In genomic region chr3:54568096-54568495, GRCm38 (mm10) we compare ENCODE assay signal across 12 mouse cellular contexts.
"Had no signal": no experiment of that assay in that cellular context is flagged by ENCODE, and none has a peak within 500 bp of the region (broad histone marks: within the 10 kb centered on the region; RNA-seq: fewer than 3 reads in every experiment).

No protein-coding gene starts in this region.

- H3K9me3 ChIP-seq: lung, embryonic 15.5 days; megakaryocyte, embryonic 14.5 days; midbrain, embryonic 15.5 days; neural tube, embryonic 13.5 days had no signal

- H3K27me3 ChIP-seq: liver, embryonic 13.5 days; lung, embryonic 15.5 days; megakaryocyte, embryonic 14.5 days; midbrain, embryonic 15.5 days; neural tube, embryonic 13.5 days had no signal

- H3K36me3 ChIP-seq: liver, embryonic 13.5 days; lung, embryonic 15.5 days; midbrain, embryonic 15.5 days; neural tube, embryonic 13.5 days had no signal

- DNase-seq: kidney, postnatal 10 days; left cerebral cortex, postnatal 4 days; liver, embryonic 13.5 days; liver, postnatal 0 days; lung, postnatal 14 days; right cerebral cortex, postnatal 14 days had no signal

- ATAC-seq: midbrain, embryonic 15.5 days had no signal

- H3K4me3 ChIP-seq: liver, embryonic 13.5 days; lung, embryonic 15.5 days; megakaryocyte, embryonic 14.5 days; midbrain, embryonic 15.5 days; neural tube, embryonic 13.5 days had no signal

- H3K4me1 ChIP-seq: liver, embryonic 13.5 days; lung, embryonic 15.5 days; midbrain, embryonic 15.5 days; neural tube, embryonic 13.5 days had no signal

- H3K4me2 ChIP-seq: liver, embryonic 13.5 days; lung, embryonic 15.5 days; midbrain, embryonic 11.5 days; midbrain, embryonic 15.5 days; neural tube, embryonic 13.5 days had no signal

- H3K9ac ChIP-seq: liver, embryonic 13.5 days; liver, postnatal 0 days; lung, embryonic 15.5 days; midbrain, embryonic 15.5 days; neural tube, embryonic 13.5 days had no signal

- H3K27ac ChIP-seq: liver, embryonic 13.5 days; lung, embryonic 15.5 days; macrophage; midbrain, embryonic 15.5 days; neural tube, embryonic 13.5 days had no signal
